Mouse (Mus musculus): Measurements from ENCODE around the gene Vmp1. TPM values are rescaled to one million over a fixed set of nuclear protein-coding genes. Genes with fewer than 3 reads are reported as not detected.

Vmp1 gene
- polyA plus RNA-seq, 1 experiment from 2014 or later, result 93.0 TPM

- Histone ChIP-seq H3K4me1 (peaks cover 47% of the 10 kb centered on the region), H3K27ac (no peak overlapping the region), H3K36me3 (replicated peaks) (no peaks in the 10 kb centered on the region), H3K9me3 (no peaks in the 10 kb centered on the region), H3K4me3 (no peak overlapping the region), H3K27me3 (ENCODE audit: poor library complexity, severe bottlenecking) (no peaks in the 10 kb centered on the region)
- WGBS, result 73% methylated on average over 2 of the region's 2 CpGs
- no peak for DNase-seq (ENCODE audit: extremely low spot score, low spot score)
Observed at GRCm38 (mm10) chr11:86574408-86574807, 109.2 kb downstream of the Vmp1 start.

GRCm38 (mm10) chr11:86573646-86574231 lies 109.9 kb downstream of the Vmp1 start:
- WGBS, result 93% methylated on average over 6 of the region's 6 CpGs
- no peaks in the 10 kb centered on the region for H3K27me3 ChIP-seq (ENCODE audit: poor library complexity, severe bottlenecking)
- no peak overlapping the region for H3K4me3 ChIP-seq
- H3K9me3 ChIP-seq, result no peaks in the 10 kb centered on the region
- H3K4me1 ChIP-seq, result peaks cover 41% of the 10 kb centered on the region
- no peaks in the 10 kb centered on the region for H3K36me3 ChIP-seq (replicated peaks)
- no peak for DNase-seq (ENCODE audit: extremely low spot score, low spot score)
- H3K27ac ChIP-seq, result no peak overlapping the region

GRCm38 (mm10) chr11:86572623-86573022 lies 111.0 kb downstream of the Vmp1 start:
- no peak overlapping the region for H3K27ac ChIP-seq
- H3K27me3 ChIP-seq (ENCODE audit: poor library complexity, severe bottlenecking), result no peaks in the 10 kb centered on the region
- H3K9me3 ChIP-seq, result no peaks in the 10 kb centered on the region
- WGBS, result 73% methylated on average over 2 of the region's 2 CpGs
- H3K4me1 ChIP-seq, result peaks cover 37% of the 10 kb centered on the region
- no peaks in the 10 kb centered on the region for H3K36me3 ChIP-seq (replicated peaks)
- DNase-seq (ENCODE audit: extremely low spot score, low spot score), result no peak
- H3K4me3 ChIP-seq, result no peak overlapping the region

- Histone ChIP-seq H3K36me3 (replicated peaks) (peaks cover 5% of the 10 kb centered on the region; the same call in 1 of the 2 replicates), H3K4me1 (peaks cover 29% of the 10 kb centered on the region), H3K27ac (peak overlapping the region; percentile 75), H3K27me3 (ENCODE audit: poor library complexity, severe bottlenecking) (no peaks in the 10 kb centered on the region), H3K9me3 (no peaks in the 10 kb centered on the region), H3K4me3 (no peak overlapping the region)
- no peak for DNase-seq (ENCODE audit: extremely low spot score, low spot score)
- 70% methylated on average over 4 of the region's 4 CpGs for WGBS
Observed at GRCm38 (mm10) chr11:86571871-86572270, 111.8 kb downstream of the Vmp1 start.

- H3K4me3 ChIP-seq, result no peak overlapping the region
- peak overlapping the region; percentile 75 for H3K27ac ChIP-seq
- H3K4me1 ChIP-seq, result peaks cover 24% of the 10 kb centered on the region
- 55% methylated on average over 15 of the region's 15 CpGs for WGBS
- no peaks in the 10 kb centered on the region for H3K9me3 ChIP-seq
- DNase-seq (ENCODE audit: extremely low spot score, low spot score), result no peak
- H3K27me3 ChIP-seq (ENCODE audit: poor library complexity, severe bottlenecking), result no peaks in the 10 kb centered on the region
- peaks cover 8% of the 10 kb centered on the region; the same call in 1 of the 2 replicates for H3K36me3 ChIP-seq (replicated peaks)
Observed at GRCm38 (mm10) chr11:86571047-86571855, 112.4 kb downstream of the Vmp1 start.

- WGBS, result 63% methylated on average over 9 of the region's 9 CpGs
- Histone ChIP-seq H3K4me3 (no peak overlapping the region), H3K27me3 (ENCODE audit: poor library complexity, severe bottlenecking) (no peaks in the 10 kb centered on the region), H3K4me1 (peaks cover 15% of the 10 kb centered on the region), H3K36me3 (replicated peaks) (peaks cover 8% of the 10 kb centered on the region; the same call in 1 of the 2 replicates), H3K27ac (peak overlapping the region; percentile 58; the same call in 1 of the 2 replicates), H3K9me3 (no peaks in the 10 kb centered on the region)
- DNase-seq (ENCODE audit: extremely low spot score, low spot score), result peak; percentile 35
Observed at GRCm38 (mm10) chr11:86570261-86570746, 113.3 kb downstream of the Vmp1 start.

- Histone ChIP-seq H3K36me3 (replicated peaks) (peaks cover 8% of the 10 kb centered on the region; the same call in 1 of the 2 replicates), H3K9me3 (no peaks in the 10 kb centered on the region), H3K27me3 (ENCODE audit: poor library complexity, severe bottlenecking) (no peaks in the 10 kb centered on the region), H3K4me3 (no peak overlapping the region), H3K4me1 (peaks cover 14% of the 10 kb centered on the region), H3K27ac (no peak overlapping the region)
- 82% methylated on average over 3 of the region's 3 CpGs for WGBS
- no peak for DNase-seq (ENCODE audit: extremely low spot score, low spot score)
Observed at GRCm38 (mm10) chr11:86568425-86568824, 115.2 kb downstream of the Vmp1 start.

- no peak overlapping the region for H3K27ac ChIP-seq
- no peak for DNase-seq (ENCODE audit: extremely low spot score, low spot score)
- H3K36me3 ChIP-seq (replicated peaks), result peaks cover 65% of the 10 kb centered on the region
- no peak overlapping the region for H3K4me3 ChIP-seq
- no peaks in the 10 kb centered on the region for H3K4me1 ChIP-seq
- H3K9me3 ChIP-seq, result no peaks in the 10 kb centered on the region
- H3K27me3 ChIP-seq (ENCODE audit: poor library complexity, severe bottlenecking), result no peaks in the 10 kb centered on the region
- 92% methylated on average over 4 of the region's 4 CpGs for WGBS
Observed at GRCm38 (mm10) chr11:86558258-86558657, 125.4 kb downstream of the Vmp1 start.

- Histone ChIP-seq H3K27ac (no peak overlapping the region), H3K36me3 (replicated peaks) (peaks cover 59% of the 10 kb centered on the region), H3K4me1 (no peaks in the 10 kb centered on the region), H3K4me3 (no peak overlapping the region), H3K9me3 (no peaks in the 10 kb centered on the region), H3K27me3 (ENCODE audit: poor library complexity, severe bottlenecking) (no peaks in the 10 kb centered on the region)
- 94% methylated on average over 6 of the region's 6 CpGs for WGBS
- DNase-seq (ENCODE audit: extremely low spot score, low spot score), result no peak
Observed at GRCm38 (mm10) chr11:86553525-86553924, 130.1 kb downstream of the Vmp1 start.

GRCm38 (mm10) chr11:86547412-86547811 lies 136.2 kb downstream of the Vmp1 start:
- H3K27ac ChIP-seq, result no peak overlapping the region
- H3K4me1 ChIP-seq, result peaks cover 24% of the 10 kb centered on the region
- no peak for DNase-seq (ENCODE audit: extremely low spot score, low spot score)
- 100% methylated on average over 1 of the region's 1 CpGs for WGBS
- H3K9me3 ChIP-seq, result no peaks in the 10 kb centered on the region
- no peak overlapping the region for H3K4me3 ChIP-seq
- peaks cover 24% of the 10 kb centered on the region for H3K36me3 ChIP-seq (replicated peaks)
- no peaks in the 10 kb centered on the region for H3K27me3 ChIP-seq (ENCODE audit: poor library complexity, severe bottlenecking)

GRCm38 (mm10) chr11:86545556-86545955 lies 138.1 kb downstream of the Vmp1 start:
- Histone ChIP-seq H3K4me1 (peaks cover 24% of the 10 kb centered on the region), H3K4me3 (peak overlapping the region; percentile 97), H3K9me3 (no peaks in the 10 kb centered on the region), H3K36me3 (replicated peaks) (peaks cover 32% of the 10 kb centered on the region), H3K27ac (peak overlapping the region; percentile 96; the same call in 1 of the 2 replicates), H3K27me3 (ENCODE audit: poor library complexity, severe bottlenecking) (no peaks in the 10 kb centered on the region)
- no peak for DNase-seq (ENCODE audit: extremely low spot score, low spot score)
- 80% methylated on average over 8 of the region's 8 CpGs for WGBS

- Histone ChIP-seq H3K4me3 (peak within 1 kb of the TSS; percentile 97), H3K27ac (peak within 1 kb of the TSS; percentile 96), H3K9me3 (no peaks in the 10 kb centered on the region), H3K4me1 (peaks cover 24% of the 10 kb centered on the region), H3K36me3 (replicated peaks) (peaks cover 31% of the 10 kb centered on the region), H3K27me3 (ENCODE audit: poor library complexity, severe bottlenecking) (no peaks in the 10 kb centered on the region)
- under 1% methylated on average over 43 of the region's 43 CpGs for WGBS
- peak; percentile 99 for DNase-seq (ENCODE audit: extremely low spot score, low spot score)
Observed at GRCm38 (mm10) chr11:86544639-86545299, 138.9 kb downstream of the Vmp1 start, which contains the start of the genes Rps6kb1 and Tubd1. TSS of gene Rps6kb1 (minus strand) at chr11:86544805. TSS of gene Tubd1 (plus strand) at chr11:86544991.
